Mouse (Mus musculus) heart, postnatal 4 days (tissue): ENCODE measurements around the gene Npy. TPM values are rescaled to one million over a fixed set of nuclear protein-coding genes. Genes with fewer than 3 reads are reported as not detected.

Source experiments
- DNase-seq: peaks from one replicate; pipeline ENCODE4 v3.0.0; 2021
- total RNA-seq, 2 experiments: library from RNA; stranded (reverse); gene quantifications; 2 replicates each; pipeline ENCODE4 v1.2.3; 2021

The Npy gene
- total RNA-seq = 1 to 10 TPM in 1 of 2 experiments, not detected in 1; 1.7 TPM

- DNase-seq = peak; percentile 32
Measured at GRCm38 (mm10) chr6:49821961-49822870, at the start of gene Npy. Npy (plus strand) TSS chr6:49822710.

- DNase-seq = no peak
Measured at GRCm38 (mm10) chr6:49775006-49775405, 47.5 kb upstream of the Npy start.

- DNase-seq = no peak
Measured at GRCm38 (mm10) chr6:49778109-49778508, 44.4 kb upstream of the Npy start.

- DNase-seq = no peak
Measured at GRCm38 (mm10) chr6:49778729-49779128, 43.8 kb upstream of the Npy start.

GRCm38 (mm10) chr6:49779606-49780005 is 42.9 kb upstream of the Npy start:
- no peak for DNase-seq

- no peak for DNase-seq
Measured at GRCm38 (mm10) chr6:49780846-49781400, 41.6 kb upstream of the Npy start.

GRCm38 (mm10) chr6:49781852-49782251 is 40.7 kb upstream of the Npy start:
- no peak for DNase-seq

GRCm38 (mm10) chr6:49782679-49783078 is 39.8 kb upstream of the Npy start:
- no peak for DNase-seq

GRCm38 (mm10) chr6:49792524-49792923 is 30.0 kb upstream of the Npy start:
- no peak for DNase-seq

- DNase-seq = no peak
Measured at GRCm38 (mm10) chr6:49804105-49804504, 18.4 kb upstream of the Npy start.

- no peak for DNase-seq
Measured at GRCm38 (mm10) chr6:49808076-49808475, 14.4 kb upstream of the Npy start.

- no peak for DNase-seq
Measured at GRCm38 (mm10) chr6:49817183-49817582, 5.3 kb upstream of the Npy start.

GRCm38 (mm10) chr6:49817625-49818024 is 4.9 kb upstream of the Npy start:
- no peak for DNase-seq

GRCm38 (mm10) chr6:49822871-49823230 is 341 bp downstream of the Npy start:
- DNase-seq = no peak

- no peak for DNase-seq
Measured at GRCm38 (mm10) chr6:49823371-49823770, 861 bp downstream of the Npy start.

GRCm38 (mm10) chr6:49823821-49824220 is 1.3 kb downstream of the Npy start:
- no peak for DNase-seq

- DNase-seq = no peak
Measured at GRCm38 (mm10) chr6:49831579-49831978, 9.1 kb downstream of the Npy start.

- DNase-seq = no peak
Measured at GRCm38 (mm10) chr6:49856830-49857229, 34.3 kb downstream of the Npy start.

GRCm38 (mm10) chr6:49867571-49867970 is 45.1 kb downstream of the Npy start:
- no peak for DNase-seq

- no peak for DNase-seq
Measured at GRCm38 (mm10) chr6:49871071-49871470, 48.6 kb downstream of the Npy start.

- no peak for DNase-seq
Measured at GRCm38 (mm10) chr6:49873556-49873955, 51.0 kb downstream of the Npy start.

GRCm38 (mm10) chr6:49875160-49875559 is 52.6 kb downstream of the Npy start:
- DNase-seq = no peak

GRCm38 (mm10) chr6:49875791-49876190 is 53.3 kb downstream of the Npy start:
- no peak for DNase-seq
